Mouse (Mus musculus) forebrain, embryonic 12.5 days (tissue): ENCODE measurements around the gene Prkcb. TPM values are rescaled to one million over a fixed set of nuclear protein-coding genes. Genes with fewer than 3 reads are reported as not detected.

Experiments
- ATAC-seq: fragments of 200-750 bp; cut with Nextera tagmentation; 2 replicates; pipeline ENCODE4 v1.8.0; 2017; ENCODE audit warnings: moderate TSS enrichment; ENCODE audit not compliant: low FRiP score
- H3K27ac ChIP-seq: fragments of 300-500 bp; sonication (generic); 2 replicates; pipeline ENCODE4 v1.5.1; 2016; ENCODE audit warnings: mild to moderate bottlenecking
- H3K27me3 ChIP-seq: fragments of 300-500 bp; sonication (generic); 2 replicates; pipeline ENCODE4 v1.6.1; 2016; ENCODE audit warnings: mild to moderate bottlenecking
- H3K36me3 ChIP-seq: fragments of 300-500 bp; sonication (generic); replicated peaks from 2 replicates; pipeline ENCODE4 v1.6.1; 2016; ENCODE audit warnings: mild to moderate bottlenecking
- H3K4me1 ChIP-seq: fragments of 300-500 bp; sonication (generic); 2 replicates; pipeline ENCODE4 v1.6.1; 2016
- H3K4me2 ChIP-seq: fragments of 300-500 bp; sonication (generic); 2 replicates; pipeline ENCODE4 v1.6.1; 2016; ENCODE audit warnings: mild to moderate bottlenecking, moderate library complexity
- H3K4me3 ChIP-seq: fragments of 300-500 bp; sonication (generic); replicated peaks from 2 replicates; pipeline ENCODE4 v1.5.1; 2016; ENCODE audit warnings: mild to moderate bottlenecking
- H3K9ac ChIP-seq: fragments of 300-500 bp; sonication (generic); 2 replicates; pipeline ENCODE4 v1.6.1; 2016; ENCODE audit warnings: mild to moderate bottlenecking
- H3K9me3 ChIP-seq: fragments of 300-500 bp; sonication (generic); 2 replicates; pipeline ENCODE4 v1.6.1; 2016
- WGBS: fragments of 180-500 bp; shearing (Covaris S2); methylation state at CpG from one replicate; pipeline ENCODE4 v1.1.7; 2016; 5-methylcytosine and 5-hydroxymethylcytosine counted together
- polyA plus RNA-seq: library from polyadenylated mRNA; unstranded; fragments of >200 nt; fragmentation: Nextera tagmentation; extraction: Ambion mirVana; gene quantifications from 2 replicates; pipeline ENCODE4 v1.2.1, GENCODE M21; 2016

Prkcb gene
- polyA plus RNA-seq, 1 experiment from 2014 or later: 18.5 TPM

DNA sequence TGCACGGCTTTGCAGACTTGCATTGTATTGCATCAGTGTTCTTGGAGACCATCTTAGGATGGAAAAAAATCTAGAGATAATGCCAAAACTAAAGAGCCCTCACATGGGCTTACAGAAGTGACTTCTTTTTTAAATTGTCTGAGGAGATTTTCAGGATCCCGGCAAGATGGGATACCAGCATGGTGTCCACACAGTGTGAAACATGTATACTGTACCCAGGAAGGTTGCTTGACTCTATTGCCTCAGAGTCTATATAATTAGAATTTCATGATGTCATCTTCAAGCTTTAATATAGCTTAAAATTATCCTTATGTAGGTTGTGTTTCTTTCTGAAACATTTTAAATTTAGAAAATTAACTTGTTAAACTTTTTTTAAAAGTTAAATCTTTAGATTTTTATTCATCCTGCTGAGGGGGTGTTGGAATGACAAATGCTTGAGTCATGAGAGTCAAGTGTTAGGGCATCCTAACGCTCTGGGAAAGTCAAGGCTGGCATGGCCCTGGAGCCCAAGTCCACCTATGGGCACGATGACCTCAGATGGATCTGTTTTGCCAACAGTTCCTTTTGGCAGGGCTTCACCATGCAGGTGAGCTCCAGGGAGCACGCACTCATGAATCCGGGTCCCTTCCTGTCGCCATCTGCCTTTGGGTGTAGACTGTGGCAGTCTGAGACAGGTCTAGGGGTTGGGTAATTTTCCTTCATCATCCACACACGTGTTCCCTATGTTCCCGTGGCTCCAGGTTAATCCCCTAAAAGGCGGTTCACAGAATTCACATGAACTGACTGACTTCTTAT, 92.0 kb downstream of the Prkcb start:
- Histone ChIP-seq H3K4me1 (peaks cover 19% of the 10 kb centered on the region), H3K36me3 (no peaks in the 10 kb centered on the region), H3K27me3 (no peaks in the 10 kb centered on the region), H3K9me3 (no peaks in the 10 kb centered on the region), H3K4me2 (no peak overlapping the region), H3K4me3 (no peak overlapping the region), H3K27ac (no peak overlapping the region), H3K9ac (no peak overlapping the region)
- 89% methylated on average over 10 of the region's 10 CpGs for whole genome bisulfite sequencing
- no peak for ATAC-seq

DNA sequence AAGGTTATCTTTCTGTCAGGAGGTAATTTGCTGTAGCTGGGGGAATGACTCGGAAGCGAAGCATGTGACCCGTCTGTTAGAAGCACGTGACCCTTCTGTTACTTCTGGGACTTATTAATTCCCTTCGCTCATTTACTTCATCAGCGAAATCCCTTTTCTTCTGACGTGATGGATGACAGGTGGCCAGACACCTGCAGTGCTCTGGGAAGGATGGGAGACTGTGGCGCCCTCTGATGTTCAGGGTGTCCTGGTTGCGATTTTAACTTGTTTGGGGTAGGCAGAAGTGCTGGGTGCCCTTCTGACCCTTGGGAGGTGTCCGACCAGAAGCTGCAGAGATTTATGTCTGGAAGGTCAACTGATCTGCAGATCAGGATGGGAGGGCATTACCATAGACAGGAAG, 93.0 kb downstream of the Prkcb start:
- Histone ChIP-seq H3K4me2 (no peak overlapping the region), H3K36me3 (no peaks in the 10 kb centered on the region), H3K9me3 (no peaks in the 10 kb centered on the region), H3K4me3 (no peak overlapping the region), H3K27me3 (no peaks in the 10 kb centered on the region), H3K4me1 (peaks cover 19% of the 10 kb centered on the region), H3K9ac (no peak overlapping the region), H3K27ac (no peak overlapping the region)
- 76% methylated on average over 10 of the region's 10 CpGs for WGBS
- ATAC-seq: no peak

GRCm38 (mm10) chr7:122383260-122383659, 94.7 kb downstream of the Prkcb start:
- ATAC-seq: no peak
- 73% methylated on average over 2 of the region's 2 CpGs for WGBS

DNA sequence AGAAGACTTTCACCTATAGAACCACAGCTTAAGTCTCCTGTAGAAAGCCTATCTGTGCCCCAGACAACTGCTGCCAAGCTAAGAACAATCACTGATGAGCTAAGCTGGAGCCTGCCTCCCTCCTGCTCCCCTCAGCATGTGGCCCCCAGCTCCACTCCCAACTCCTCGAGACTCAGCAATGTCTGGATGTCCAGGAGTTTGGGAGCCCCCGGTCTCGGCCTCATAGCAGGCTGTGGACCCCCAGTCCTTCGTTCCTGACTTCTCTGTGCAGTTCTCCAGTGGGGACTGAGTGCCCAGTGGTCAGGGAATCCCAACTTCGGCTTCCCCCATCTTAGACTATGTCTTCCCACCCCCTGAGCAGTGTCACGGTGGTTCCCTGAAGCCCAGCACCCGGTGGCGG, 96.3 kb downstream of the Prkcb start:
- ATAC-seq: no peak
- Histone ChIP-seq H3K9me3 (no peaks in the 10 kb centered on the region), H3K27me3 (no peaks in the 10 kb centered on the region), H3K36me3 (no peaks in the 10 kb centered on the region), H3K4me1 (peaks cover 17% of the 10 kb centered on the region), H3K27ac (no peak overlapping the region), H3K9ac (no peak overlapping the region), H3K4me3 (no peak overlapping the region), H3K4me2 (no peak overlapping the region)
- WGBS: 81% methylated on average over 8 of the region's 8 CpGs

More at GRCm38 (mm10) chr7:122383260-122383659, 94.7 kb downstream of the Prkcb start:
- H3K36me3 ChIP-seq: no peaks in the 10 kb centered on the region
- no peak overlapping the region for H3K27ac ChIP-seq
- H3K27me3 ChIP-seq: no peaks in the 10 kb centered on the region
- H3K4me2 ChIP-seq: no peak overlapping the region
- no peak overlapping the region for H3K4me3 ChIP-seq
- no peak overlapping the region for H3K9ac ChIP-seq
- peaks cover 15% of the 10 kb centered on the region for H3K4me1 ChIP-seq
- H3K9me3 ChIP-seq: no peaks in the 10 kb centered on the region

DNA sequence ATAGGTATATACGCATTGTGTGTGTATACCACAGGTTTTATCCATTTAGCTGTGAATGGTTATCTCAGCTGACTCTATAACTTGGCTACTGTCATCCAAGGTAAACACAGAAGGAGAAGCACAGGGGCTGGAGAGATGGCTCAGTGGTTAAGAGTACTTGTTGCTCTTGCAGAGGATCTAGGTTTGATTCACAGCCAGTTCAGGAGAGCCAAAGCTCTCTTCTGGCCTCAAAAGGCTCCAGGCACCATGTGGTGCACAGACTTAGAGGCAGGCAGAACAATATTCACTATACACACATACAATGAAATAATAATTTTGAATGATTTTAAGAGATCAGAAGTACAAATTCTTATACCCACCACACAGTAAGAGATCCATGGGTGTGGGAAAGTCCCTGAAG, 98.0 kb downstream of the Prkcb start:
- no peak for ATAC-seq
- Histone ChIP-seq H3K36me3 (no peaks in the 10 kb centered on the region), H3K9ac (no peak overlapping the region), H3K4me1 (peaks cover 27% of the 10 kb centered on the region), H3K27me3 (no peaks in the 10 kb centered on the region), H3K4me2 (no peak overlapping the region), H3K9me3 (no peaks in the 10 kb centered on the region), H3K27ac (no peak overlapping the region), H3K4me3 (no peak overlapping the region)
- WGBS: 95% methylated on average over 1 of the region's 1 CpGs

DNA sequence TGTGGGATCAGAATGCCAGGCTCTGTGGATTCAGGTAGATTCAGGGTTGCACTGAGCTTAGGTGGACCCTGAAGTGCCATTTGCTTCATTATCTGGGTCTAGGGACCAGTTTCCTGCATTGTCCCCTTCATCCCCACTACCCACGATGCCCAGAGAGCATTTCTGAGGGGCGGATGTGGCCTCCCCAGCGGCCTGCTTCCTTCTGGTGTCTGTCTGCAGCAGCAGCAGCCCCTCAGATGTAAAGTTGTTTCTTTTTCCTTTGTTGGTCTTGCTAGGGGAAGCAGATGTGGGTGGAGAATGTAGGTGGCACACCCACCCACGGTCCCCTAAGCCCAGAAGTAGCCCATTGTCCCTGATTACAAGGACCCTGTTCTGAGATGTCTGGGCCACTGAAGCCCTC, 99.3 kb downstream of the Prkcb start:
- Histone ChIP-seq H3K4me1 (peaks cover 27% of the 10 kb centered on the region), H3K9ac (no peak overlapping the region), H3K4me3 (no peak overlapping the region), H3K27me3 (no peaks in the 10 kb centered on the region), H3K36me3 (no peaks in the 10 kb centered on the region), H3K27ac (no peak overlapping the region), H3K9me3 (no peaks in the 10 kb centered on the region), H3K4me2 (no peak overlapping the region)
- ATAC-seq: no peak
- 77% methylated on average over 4 of the region's 4 CpGs for WGBS

GRCm38 (mm10) chr7:122388858-122389257, 100.3 kb downstream of the Prkcb start:
- Histone ChIP-seq H3K27ac (no peak overlapping the region), H3K4me3 (no peak overlapping the region), H3K4me1 (peaks cover 27% of the 10 kb centered on the region), H3K4me2 (no peak overlapping the region), H3K9ac (no peak overlapping the region), H3K36me3 (no peaks in the 10 kb centered on the region), H3K9me3 (no peaks in the 10 kb centered on the region), H3K27me3 (no peaks in the 10 kb centered on the region)
- 71% methylated on average over 5 of the region's 5 CpGs for WGBS
- ATAC-seq: no peak

DNA sequence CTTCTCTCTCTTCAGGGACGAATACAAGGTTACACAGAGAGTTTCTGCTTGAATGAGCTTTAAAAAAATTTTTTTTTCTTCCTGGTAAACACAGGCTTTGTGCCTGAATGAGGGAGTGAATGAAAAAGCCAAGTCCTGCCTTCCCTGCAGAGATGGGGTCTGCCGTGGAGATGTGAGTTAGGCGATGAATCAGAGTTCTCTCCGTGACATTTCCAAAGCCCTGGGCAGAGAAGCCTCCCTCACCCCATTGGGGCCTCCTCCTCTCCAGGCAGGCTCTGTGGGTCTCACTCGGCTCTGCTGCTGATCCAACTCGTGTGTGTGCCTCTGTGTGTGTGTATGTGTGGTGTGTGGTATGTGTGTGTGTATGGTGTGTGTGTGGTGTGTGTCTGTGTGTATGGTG, 101.1 kb downstream of the Prkcb start:
- H3K27ac ChIP-seq: peak overlapping the region; percentile 50; the same call in 1 of the 2 replicates
- peaks cover 27% of the 10 kb centered on the region for H3K4me1 ChIP-seq
- no peaks in the 10 kb centered on the region for H3K9me3 ChIP-seq
- 0 out of 2 replicates have a peak, but pooled peaks have one; percentile 33 for ATAC-seq
- no peak overlapping the region for H3K4me3 ChIP-seq
- H3K36me3 ChIP-seq: no peaks in the 10 kb centered on the region
- WGBS: 7% methylated on average over 6 of the region's 6 CpGs
- no peak overlapping the region for H3K9ac ChIP-seq
- H3K4me2 ChIP-seq: no peak overlapping the region
- no peaks in the 10 kb centered on the region for H3K27me3 ChIP-seq

GRCm38 (mm10) chr7:122390200-122390599, 101.6 kb downstream of the Prkcb start:
- Histone ChIP-seq H3K27me3 (no peaks in the 10 kb centered on the region), H3K4me3 (no peak overlapping the region), H3K9me3 (no peaks in the 10 kb centered on the region), H3K27ac (peak overlapping the region; percentile 50; the same call in 1 of the 2 replicates), H3K4me1 (peaks cover 27% of the 10 kb centered on the region), H3K9ac (no peak overlapping the region), H3K4me2 (no peak overlapping the region), H3K36me3 (no peaks in the 10 kb centered on the region)
- peak; percentile 58; the same call in 1 of the 2 replicates for ATAC-seq
- WGBS: 59% methylated on average over 5 of the region's 5 CpGs

- WGBS: 77% methylated on average over 4 of the region's 4 CpGs
- Histone ChIP-seq H3K4me1 (peaks cover 27% of the 10 kb centered on the region), H3K36me3 (no peaks in the 10 kb centered on the region), H3K4me2 (no peak overlapping the region), H3K9ac (no peak overlapping the region), H3K9me3 (no peaks in the 10 kb centered on the region), H3K4me3 (no peak overlapping the region), H3K27me3 (no peaks in the 10 kb centered on the region), H3K27ac (no peak overlapping the region)
- no peak for ATAC-seq
Measured at GRCm38 (mm10) chr7:122390683-122391082, 102.1 kb downstream of the Prkcb start.

- no peak overlapping the region for H3K9ac ChIP-seq
- 67% methylated on average over 3 of the region's 3 CpGs for WGBS
- no peak overlapping the region for H3K27ac ChIP-seq
- no peaks in the 10 kb centered on the region for H3K9me3 ChIP-seq
- H3K4me2 ChIP-seq: no peak overlapping the region
- no peaks in the 10 kb centered on the region for H3K36me3 ChIP-seq
- H3K4me1 ChIP-seq: peaks cover 27% of the 10 kb centered on the region
- ATAC-seq: no peak
- no peaks in the 10 kb centered on the region for H3K27me3 ChIP-seq
- H3K4me3 ChIP-seq: no peak overlapping the region
Measured at GRCm38 (mm10) chr7:122391382-122391781, 102.8 kb downstream of the Prkcb start.

DNA sequence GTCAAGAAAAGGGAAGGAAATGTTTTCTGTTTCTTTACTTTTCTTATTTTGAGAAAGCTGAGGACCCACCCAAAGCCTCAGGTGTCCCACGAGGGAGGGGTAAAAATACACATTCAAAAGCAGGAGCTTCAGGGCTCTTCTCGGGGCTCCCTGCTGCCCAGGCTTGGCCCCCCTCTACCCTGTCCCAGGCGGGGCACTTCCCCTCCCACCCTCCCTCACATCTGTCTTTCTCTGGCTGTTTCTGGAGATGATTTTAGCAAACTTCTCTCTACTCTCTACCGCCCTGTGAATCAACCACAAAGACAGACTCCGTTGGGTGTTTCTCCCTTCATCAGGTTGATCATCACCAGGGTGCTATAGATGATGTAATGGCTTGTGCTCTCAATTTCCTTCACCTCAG, 105.4 kb downstream of the Prkcb start:
- 53% methylated on average over 5 of the region's 5 CpGs for WGBS
- H3K36me3 ChIP-seq: no peaks in the 10 kb centered on the region
- ATAC-seq: no peak
- H3K9ac ChIP-seq: no peak overlapping the region
- peaks cover 20% of the 10 kb centered on the region for H3K4me1 ChIP-seq
- H3K27ac ChIP-seq: no peak overlapping the region
- H3K9me3 ChIP-seq: no peaks in the 10 kb centered on the region
- H3K4me2 ChIP-seq: no peak overlapping the region
- no peak overlapping the region for H3K4me3 ChIP-seq
- H3K27me3 ChIP-seq: no peaks in the 10 kb centered on the region
